Mouse (Mus musculus): ENCODE data around the gene Ncln. TPM values are rescaled to one million over a fixed set of nuclear protein-coding genes. Genes with fewer than 3 reads are reported as not detected.

Gene Ncln
- polyA plus RNA-seq, 1 experiment, result 122 TPM

DNA sequence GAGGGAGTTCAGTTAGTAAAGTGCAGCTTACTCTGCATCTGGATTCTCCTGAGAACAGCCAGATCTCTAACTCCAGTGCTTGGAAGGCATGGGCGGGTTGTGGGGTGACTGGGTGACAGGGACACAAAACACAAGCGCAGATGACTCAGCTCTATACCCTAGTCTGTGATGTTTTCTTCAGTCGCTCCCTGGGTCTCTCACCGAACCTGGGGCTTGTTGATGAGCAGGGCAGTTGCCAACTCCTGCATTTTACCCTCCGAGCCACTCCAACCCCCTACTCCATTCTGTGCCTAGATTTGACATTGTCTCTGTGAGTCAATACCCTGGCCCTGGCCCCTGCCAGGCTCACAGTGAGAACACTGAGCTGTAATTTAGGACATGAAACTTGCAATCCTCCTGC is 5.7 kb upstream of the Ncln start:
- Histone ChIP-seq H3K79me3 (ENCODE audit: low read depth) (no peaks in the 10 kb centered on the region), H3K79me2 (ENCODE audit: control insufficient read depth, insufficient read depth) (no peaks in the 10 kb centered on the region), H3K27me3 (ENCODE audit: control insufficient read depth, insufficient read depth, insufficient read length) (no peaks in the 10 kb centered on the region), H3K36me3 (ENCODE audit: control insufficient read depth, insufficient read depth) (no peaks in the 10 kb centered on the region), H3ac (ENCODE audit: control insufficient read depth, insufficient read length, low read depth) (no peak overlapping the region), H3K4me3 (ENCODE audit: insufficient read depth, poor library complexity, severe bottlenecking) (no peak overlapping the region)
- no peak for TF ChIP-seq CEBPB (IDR thresholded peaks at IDR 0.05; ENCODE audit: low read depth)
- no peak for TF ChIP-seq FOSL1 (IDR thresholded peaks at IDR 0.05; ENCODE audit: insufficient read depth, low read length, poor library complexity, severe bottlenecking)
- TF ChIP-seq MYOG (IDR thresholded peaks at IDR 0.05; ENCODE audit: control insufficient read depth, extremely low read depth, insufficient read length), result no peak
- no peak for TF ChIP-seq USF1 (IDR thresholded peaks at IDR 0.05; ENCODE audit: low read depth)
- TF ChIP-seq MYOD1 (IDR thresholded peaks at IDR 0.05; ENCODE audit: control insufficient read depth, insufficient read length, low read depth), result no peak
- TF ChIP-seq CTCF (IDR thresholded peaks at IDR 0.05; ENCODE audit: control insufficient read depth, insufficient read depth, insufficient read length), result no peak
- no peak for TF ChIP-seq MAX (IDR thresholded peaks at IDR 0.05)

DNA sequence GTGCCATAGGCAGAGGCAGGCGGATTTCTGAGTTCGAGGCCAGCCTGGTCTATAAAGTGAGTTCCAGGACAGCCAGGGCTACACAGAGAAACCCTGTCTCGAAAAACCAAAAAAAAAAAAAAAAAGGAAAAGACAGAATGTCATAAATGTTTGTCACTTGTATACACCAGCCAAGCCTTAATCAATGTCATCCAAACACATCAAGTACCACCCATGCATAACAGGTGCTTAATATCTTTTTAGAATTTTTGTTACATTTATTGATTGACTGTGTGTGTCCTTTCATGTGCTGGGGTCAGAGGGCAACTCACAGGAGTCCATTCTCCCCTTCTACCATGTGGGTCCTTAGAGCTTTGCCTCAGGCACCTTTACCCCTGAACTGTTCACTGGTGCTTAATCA is 3.8 kb upstream of the Ncln start, which contains the start of gene S1pr4:
TSS of gene S1pr4 (minus strand) at position 101 of the 400 bp plus-strand sequence.
- H3K79me2 ChIP-seq (ENCODE audit: control insufficient read depth, insufficient read depth), result peaks cover 11% of the 10 kb centered on the region
- peaks cover 9% of the 10 kb centered on the region for H3K79me3 ChIP-seq (ENCODE audit: low read depth)
- TF ChIP-seq CEBPB (IDR thresholded peaks at IDR 0.05; ENCODE audit: low read depth), result no peak
- no peak for TF ChIP-seq FOSL1 (IDR thresholded peaks at IDR 0.05; ENCODE audit: insufficient read depth, low read length, poor library complexity, severe bottlenecking)
- TF ChIP-seq USF1 (IDR thresholded peaks at IDR 0.05; ENCODE audit: low read depth), result no peak
- TF ChIP-seq MYOG (IDR thresholded peaks at IDR 0.05; ENCODE audit: control insufficient read depth, extremely low read depth, insufficient read length), result no peak
- TF ChIP-seq MYOD1 (IDR thresholded peaks at IDR 0.05; ENCODE audit: control insufficient read depth, insufficient read length, low read depth), result no peak
- TF ChIP-seq MAX (IDR thresholded peaks at IDR 0.05), result no peak
- TF ChIP-seq CTCF (IDR thresholded peaks at IDR 0.05; ENCODE audit: control insufficient read depth, insufficient read depth, insufficient read length), result no peak
- H3K36me3 ChIP-seq (ENCODE audit: control insufficient read depth, insufficient read depth), result no peaks in the 10 kb centered on the region
- no peaks in the 10 kb centered on the region for H3K27me3 ChIP-seq (ENCODE audit: control insufficient read depth, insufficient read depth, insufficient read length)
- H3ac ChIP-seq (ENCODE audit: control insufficient read depth, insufficient read length, low read depth), result no peak within 1 kb of the TSS
- no peak within 1 kb of the TSS for H3K4me3 ChIP-seq (ENCODE audit: insufficient read depth, poor library complexity, severe bottlenecking)

DNA sequence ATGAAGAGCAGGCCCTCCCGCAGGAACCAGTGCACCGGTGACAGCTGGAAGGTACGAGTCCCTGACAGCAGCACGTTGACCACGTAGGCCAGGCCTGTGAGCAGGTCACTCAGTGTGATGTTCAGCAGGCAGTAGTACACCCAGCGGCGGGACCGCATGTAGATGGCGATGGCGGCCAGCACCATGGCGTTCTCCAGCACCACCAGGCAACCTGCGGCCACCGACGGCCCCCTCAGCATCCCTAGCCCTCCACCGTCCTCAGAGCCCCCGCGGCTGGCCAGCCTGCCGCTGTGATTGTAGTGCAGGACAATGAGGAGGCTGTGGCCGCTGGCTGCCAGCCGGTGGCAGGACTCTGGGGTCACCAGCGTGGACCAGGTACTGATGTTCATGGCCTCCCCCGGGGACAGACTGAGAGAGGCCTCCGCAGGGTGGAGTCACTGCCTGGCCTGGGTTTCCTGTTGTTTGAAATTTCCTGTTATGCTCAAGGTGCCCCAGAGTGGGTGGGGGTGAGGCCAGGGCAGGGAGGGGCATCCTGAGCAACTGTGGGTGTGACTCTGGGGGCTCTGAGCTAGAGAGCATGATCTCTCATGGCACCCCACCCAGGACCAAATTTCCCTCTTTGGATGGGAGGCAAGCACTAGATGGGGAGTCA is 3.2 kb upstream of the Ncln start:
- no peak for TF ChIP-seq USF1 (IDR thresholded peaks at IDR 0.05; ENCODE audit: low read depth)
- no peak for TF ChIP-seq FOSL1 (IDR thresholded peaks at IDR 0.05; ENCODE audit: insufficient read depth, low read length, poor library complexity, severe bottlenecking)
- no peak for TF ChIP-seq MYOD1 (IDR thresholded peaks at IDR 0.05; ENCODE audit: control insufficient read depth, insufficient read length, low read depth)
- TF ChIP-seq CEBPB (IDR thresholded peaks at IDR 0.05; ENCODE audit: low read depth), result no peak
- TF ChIP-seq MAX (IDR thresholded peaks at IDR 0.05), result no peak
- no peak for TF ChIP-seq MYOG (IDR thresholded peaks at IDR 0.05; ENCODE audit: control insufficient read depth, extremely low read depth, insufficient read length)
- TF ChIP-seq CTCF (IDR thresholded peaks at IDR 0.05; ENCODE audit: control insufficient read depth, insufficient read depth, insufficient read length), result no peak
- peaks cover 18% of the 10 kb centered on the region for H3K79me2 ChIP-seq (ENCODE audit: control insufficient read depth, insufficient read depth)
- H3K4me3 ChIP-seq (ENCODE audit: insufficient read depth, poor library complexity, severe bottlenecking), result no peak overlapping the region
- H3ac ChIP-seq (ENCODE audit: control insufficient read depth, insufficient read length, low read depth), result no peak overlapping the region
- no peaks in the 10 kb centered on the region for H3K36me3 ChIP-seq (ENCODE audit: control insufficient read depth, insufficient read depth)
- no peaks in the 10 kb centered on the region for H3K27me3 ChIP-seq (ENCODE audit: control insufficient read depth, insufficient read depth, insufficient read length)
- peaks cover 16% of the 10 kb centered on the region for H3K79me3 ChIP-seq (ENCODE audit: low read depth)

DNA sequence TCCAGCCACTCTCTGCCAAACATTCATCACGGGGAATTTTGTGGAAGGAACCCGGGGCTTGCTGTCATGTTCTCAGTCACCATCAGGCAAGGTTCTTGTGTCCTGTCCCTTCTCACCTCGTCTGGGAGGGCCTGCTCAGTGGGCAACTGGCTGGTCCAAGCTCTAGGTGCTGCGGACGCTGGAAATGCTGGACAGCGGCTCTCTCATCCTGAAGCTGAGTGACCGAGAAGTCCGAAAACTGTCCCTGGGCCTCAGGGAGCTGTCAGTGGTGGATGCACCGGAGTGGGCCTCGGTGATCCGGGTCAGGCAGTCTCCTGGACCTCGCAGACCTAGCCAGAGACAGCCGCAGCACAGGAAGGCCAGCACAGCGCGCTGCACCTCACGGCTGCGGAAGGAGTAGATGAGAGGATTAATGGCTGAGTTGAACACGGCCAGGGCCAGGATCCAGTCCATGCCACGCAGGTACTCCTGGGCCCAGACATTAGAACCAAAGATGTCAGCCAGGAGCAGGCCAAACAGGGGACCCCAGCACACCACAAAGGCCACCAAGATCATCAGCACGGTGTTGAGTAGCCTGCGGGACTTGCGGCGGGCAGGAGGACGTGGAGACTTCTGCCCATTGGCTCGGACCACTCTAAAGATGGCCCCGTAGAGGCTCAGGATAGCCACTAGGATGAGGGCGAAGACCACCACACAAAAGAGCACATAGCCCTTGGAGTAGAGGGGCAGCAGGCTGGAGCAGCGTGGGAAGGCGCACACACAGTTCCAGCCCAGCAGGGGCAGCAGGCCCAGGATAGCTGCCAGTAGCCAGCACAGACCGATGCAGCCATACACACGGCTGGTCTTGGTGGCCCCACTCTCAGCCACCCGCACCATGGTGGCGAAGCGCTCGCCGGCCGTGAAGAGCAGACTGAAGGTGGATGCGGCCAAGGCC is 2.4 kb upstream of the Ncln start:
- Histone ChIP-seq H3K4me3 (ENCODE audit: insufficient read depth, poor library complexity, severe bottlenecking) (no peak overlapping the region), H3K36me3 (ENCODE audit: control insufficient read depth, insufficient read depth) (no peaks in the 10 kb centered on the region), H3K79me2 (ENCODE audit: control insufficient read depth, insufficient read depth) (peaks cover 26% of the 10 kb centered on the region), H3ac (ENCODE audit: control insufficient read depth, insufficient read length, low read depth) (no peak overlapping the region), H3K27me3 (ENCODE audit: control insufficient read depth, insufficient read depth, insufficient read length) (no peaks in the 10 kb centered on the region), H3K79me3 (ENCODE audit: low read depth) (peaks cover 24% of the 10 kb centered on the region)
- TF ChIP-seq USF1 (IDR thresholded peaks at IDR 0.05; ENCODE audit: low read depth) (no peak), CTCF (IDR thresholded peaks at IDR 0.05; ENCODE audit: control insufficient read depth, insufficient read depth, insufficient read length) (no peak), MAX (IDR thresholded peaks at IDR 0.05) (no peak)

DNA sequence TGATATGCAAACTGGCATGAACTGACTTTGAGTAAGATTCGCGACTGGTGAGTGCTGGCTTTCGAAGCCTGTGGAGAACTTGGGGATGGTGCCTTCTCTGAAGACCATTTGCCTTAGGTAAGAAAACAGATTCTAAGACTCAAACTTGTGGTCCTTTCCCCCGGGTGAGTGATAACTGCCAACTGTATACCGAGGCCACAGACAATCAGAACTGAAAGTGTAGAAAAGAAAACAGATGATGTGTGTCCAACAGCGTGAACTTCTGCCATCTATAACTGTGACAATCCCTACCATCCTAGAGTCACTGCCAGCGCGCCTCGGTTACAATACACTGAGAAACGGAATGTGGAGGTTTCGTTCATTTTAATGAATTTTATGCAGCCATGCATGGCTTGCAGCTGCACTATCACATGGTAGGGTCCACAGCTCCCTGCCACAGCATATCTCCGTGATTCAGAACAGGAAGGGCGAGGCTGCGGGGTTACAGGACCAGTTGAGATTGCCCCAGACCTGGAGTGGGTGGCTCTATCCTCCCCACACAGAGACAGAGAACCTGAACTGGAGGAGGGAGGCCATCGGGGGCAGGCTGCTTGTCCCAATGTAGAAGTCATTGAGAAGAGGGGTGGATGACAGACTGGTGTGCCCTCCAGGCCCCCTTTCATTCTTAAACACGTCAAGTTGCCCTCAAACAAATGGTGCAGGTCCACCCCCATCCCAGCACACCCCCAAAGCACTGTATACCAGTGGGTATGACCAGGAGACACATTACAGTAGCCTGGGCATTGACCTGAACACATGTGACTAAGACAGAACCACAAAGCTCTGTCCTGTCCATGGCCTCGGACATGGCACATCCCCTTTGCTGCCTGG is 1.4 kb upstream of the Ncln start:
- TF ChIP-seq MAX (IDR thresholded peaks at IDR 0.05), result no peak
- Histone ChIP-seq H3K4me3 (ENCODE audit: insufficient read depth, poor library complexity, severe bottlenecking) (no peak overlapping the region), H3ac (ENCODE audit: control insufficient read depth, insufficient read length, low read depth) (no peak overlapping the region), H3K27me3 (ENCODE audit: control insufficient read depth, insufficient read depth, insufficient read length) (no peaks in the 10 kb centered on the region), H3K79me2 (ENCODE audit: control insufficient read depth, insufficient read depth) (peaks cover 32% of the 10 kb centered on the region), H3K79me3 (ENCODE audit: low read depth) (peaks cover 28% of the 10 kb centered on the region), H3K36me3 (ENCODE audit: control insufficient read depth, insufficient read depth) (peaks cover 6% of the 10 kb centered on the region)
